Mouse (Mus musculus): ENCODE measurements around the gene Olfr1107.

The Olfr1107 gene

GRCm38 (mm10) chr2:87075717-87076116 lies at the start of gene Olfr1107:
Gene Olfr1107 (minus strand): TSS chr2:87075817.
- DNase-seq (ENCODE audit: low read depth in 2 of 2, low spot score in 2 of 2), result no peak

GRCm38 (mm10) chr2:87114467-87114866 lies 38.9 kb upstream of the Olfr1107 start, which contains the start of gene Olfr259:
Gene Olfr259 (minus strand): TSS chr2:87114567.
- DNase-seq (ENCODE audit: low read depth in 2 of 2, low spot score in 2 of 2), result no peak

GRCm38 (mm10) chr2:87095908-87096307 lies 20.3 kb upstream of the Olfr1107 start, which contains the start of gene Olfr1109:
Gene Olfr1109 (minus strand): TSS chr2:87096008.
- no peak for DNase-seq (ENCODE audit: low read depth in 2 of 2, low spot score in 2 of 2)

- DNase-seq (ENCODE audit: low read depth in 2 of 2, low spot score in 2 of 2), result no peak
Observed at GRCm38 (mm10) chr2:87052173-87052572, 23.4 kb downstream of the Olfr1107 start, which contains the start of gene Olfr1106. Gene Olfr1106 (minus strand): TSS chr2:87052273.

- DNase-seq (ENCODE audit: low read depth in 2 of 2, low spot score in 2 of 2), result no peak
Observed at GRCm38 (mm10) chr2:87036431-87036830, 39.2 kb downstream of the Olfr1107 start, which contains the start of gene Olfr1105. Gene Olfr1105 (minus strand): TSS chr2:87036531.

GRCm38 (mm10) chr2:87026980-87027379 lies 48.6 kb downstream of the Olfr1107 start, which contains the start of gene Olfr1104:
Gene Olfr1104 (minus strand): TSS chr2:87027080.
- no peak for DNase-seq (ENCODE audit: low read depth in 2 of 2, low spot score in 2 of 2)

All from CD8-positive naive resting alpha-beta T cell, adult 2 months (primary cell).